Mouse (Mus musculus) E14TG2a.4 (cell line): ENCODE results near the gene Cox6b2.

Experiments
- H3K27me3 ChIP-seq: 2 replicates; pipeline ENCODE4 v1.6.1; 2014; ENCODE audit warnings: low read length, control low read depth; ENCODE audit not compliant: insufficient read depth
- H3K36me3 ChIP-seq: 2 replicates; pipeline ENCODE4 v1.6.1; 2014; ENCODE audit warnings: low read length, control low read depth; ENCODE audit not compliant: insufficient read depth
- H3K4me1 ChIP-seq: replicated peaks from 2 replicates; pipeline ENCODE4 v1.6.1; 2014; ENCODE audit warnings: low read depth, low read length, control low read depth
- H3K4me3 ChIP-seq: replicated peaks from 2 replicates; pipeline ENCODE4 v1.5.1; 2014; ENCODE audit warnings: mild to moderate bottlenecking, low read length
- H3K9me3 ChIP-seq: 2 replicates; pipeline ENCODE4 v1.6.1; 2014; ENCODE audit warnings: low read length, control low read depth
- CTCF ChIP-seq: conservative IDR thresholded peaks from 2 replicates; pipeline ENCODE4 v1.5.1; 2014; ENCODE audit warnings: low read length
- NANOG ChIP-seq: IDR thresholded peaks from 2 replicates; pipeline ENCODE4 v1.6.1; 2014; ENCODE audit warnings: borderline replicate concordance, low read length, mixed read lengths
- POU5F1 ChIP-seq: IDR thresholded peaks from 2 replicates; pipeline ENCODE4 v1.6.1; 2014; ENCODE audit warnings: low read length, borderline replicate concordance

Gene Cox6b2

DNA sequence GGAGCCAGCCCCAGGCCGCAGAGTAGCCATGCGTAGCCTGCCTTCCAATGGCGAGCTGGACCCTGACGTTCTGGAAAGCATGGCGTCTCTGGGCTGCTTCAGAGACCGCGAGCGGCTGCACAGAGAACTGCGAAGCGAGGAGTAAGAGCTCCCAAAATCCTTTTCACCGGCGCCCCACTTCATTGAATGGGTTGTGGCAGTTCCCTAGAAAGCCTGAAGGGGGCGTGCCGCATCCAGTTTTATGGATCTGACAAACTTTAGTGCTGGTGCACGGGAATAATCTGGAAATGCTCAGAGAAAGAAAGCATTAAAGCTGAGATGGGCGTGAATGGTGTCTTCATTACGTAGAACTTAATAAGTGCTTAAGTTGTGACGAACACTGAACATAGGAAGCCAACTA lies 47.8 kb downstream of the Cox6b2 start:
- Histone ChIP-seq H3K4me3 (peak overlapping the region; percentile 72), H3K36me3 (peaks cover 58% of the 10 kb centered on the region), H3K27me3 (no peaks in the 10 kb centered on the region), H3K4me1 (peaks cover 81% of the 10 kb centered on the region), H3K9me3 (no peaks in the 10 kb centered on the region)
- TF ChIP-seq CTCF, result peak; percentile 99
- no peak for TF ChIP-seq POU5F1

DNA sequence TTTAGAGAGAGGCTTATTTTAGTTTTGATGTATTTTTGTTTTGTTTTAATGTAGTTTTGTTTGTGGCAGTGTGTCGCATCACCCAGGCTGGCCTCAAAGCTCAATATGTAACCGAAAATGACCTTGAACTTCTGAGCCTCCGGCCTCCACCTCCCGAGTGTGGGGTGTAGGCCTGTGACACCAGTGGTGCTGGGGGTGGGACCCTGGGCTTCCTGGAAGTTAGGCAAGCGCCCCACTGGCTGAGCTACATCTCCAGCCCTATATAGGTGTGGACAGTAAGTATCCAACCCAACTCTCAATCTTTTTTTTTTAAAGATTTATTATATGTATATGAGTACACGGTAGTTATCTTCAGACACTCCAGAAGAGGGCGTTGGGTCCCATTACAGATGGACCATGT lies 49.7 kb downstream of the Cox6b2 start:
- peaks cover 57% of the 10 kb centered on the region for H3K36me3 ChIP-seq
- peak overlapping the region; percentile 50 for H3K4me3 ChIP-seq
- peaks cover 97% of the 10 kb centered on the region for H3K4me1 ChIP-seq
- no peaks in the 10 kb centered on the region for H3K9me3 ChIP-seq
- TF ChIP-seq CTCF, result no peak
- TF ChIP-seq POU5F1, result no peak
- TF ChIP-seq NANOG, result no peak
- no peaks in the 10 kb centered on the region for H3K27me3 ChIP-seq

DNA sequence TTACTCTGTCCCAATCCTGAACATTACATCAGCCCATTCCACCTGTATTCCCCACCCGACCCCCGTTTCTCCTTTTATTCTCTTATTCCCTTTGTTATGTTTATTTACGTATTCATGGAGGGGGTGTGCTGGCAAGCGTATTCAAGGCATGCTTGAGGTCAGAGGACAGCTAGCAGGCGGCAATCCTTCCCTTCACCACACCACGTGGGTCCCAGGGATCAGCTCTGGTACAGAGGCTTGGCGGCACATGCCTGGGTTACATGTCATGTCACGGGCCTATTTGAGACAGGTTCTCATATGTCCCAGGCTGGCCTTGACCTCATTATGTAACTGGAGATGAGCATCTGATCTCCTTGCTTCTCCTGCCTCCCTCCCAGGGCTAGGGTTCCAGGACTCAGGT lies 50.6 kb downstream of the Cox6b2 start:
- no peaks in the 10 kb centered on the region for H3K27me3 ChIP-seq
- TF ChIP-seq NANOG (no peak), CTCF (no peak), POU5F1 (no peak)
- no peaks in the 10 kb centered on the region for H3K9me3 ChIP-seq
- peak overlapping the region; percentile 50 for H3K4me3 ChIP-seq
- H3K36me3 ChIP-seq, result peaks cover 56% of the 10 kb centered on the region
- peaks cover 96% of the 10 kb centered on the region for H3K4me1 ChIP-seq
